Mouse (Mus musculus) intestine, embryonic 14.5 days (tissue): ENCODE results near the gene Grsf1. TPM values are rescaled to one million over a fixed set of nuclear protein-coding genes. Genes with fewer than 3 reads are reported as not detected.
A peak's percentile ranks its signal among the peaks of the same experiment; 100 is the strongest.

Source experiments
- ATAC-seq: fragments of 200-750 bp; cut with Nextera tagmentation; replicated peaks from 2 replicates; pipeline ENCODE4 v1.8.0; 2017; ENCODE audit warnings: low read depth, moderate number of reproducible peaks, moderate TSS enrichment, moderate library complexity; ENCODE audit not compliant: low FRiP score, low TSS enrichment
- DNase-seq: peaks from one replicate; pipeline ENCODE4 v3.0.0-alpha.2; 2018; ENCODE audit warnings: low spot score
- H3K27ac ChIP-seq: fragments of 300-500 bp; sonication (generic); 2 replicates; pipeline ENCODE4 v1.5.1; 2014; ENCODE audit warnings: low read depth, mild to moderate bottlenecking, control low read depth
- H3K27me3 ChIP-seq: fragments of 300-500 bp; sonication (generic); replicated peaks from 2 replicates; pipeline ENCODE4 v1.6.1; 2014; ENCODE audit warnings: low read length, control low read depth; ENCODE audit not compliant: control insufficient read depth, insufficient read depth
- H3K36me3 ChIP-seq: fragments of 300-500 bp; sonication (generic); 2 replicates; pipeline ENCODE4 v1.6.1; 2014; ENCODE audit warnings: low read length, control low read depth; ENCODE audit not compliant: control insufficient read depth, insufficient read depth
- H3K4me1 ChIP-seq: fragments of 300-500 bp; sonication (generic); replicated peaks from 2 replicates; pipeline ENCODE4 v1.6.1; 2014; ENCODE audit warnings: low read length, control low read depth, mixed read lengths; ENCODE audit not compliant: control insufficient read depth, insufficient read depth
- H3K4me2 ChIP-seq: fragments of 300-500 bp; sonication (generic); 2 replicates; pipeline ENCODE4 v1.6.1; 2014; ENCODE audit warnings: low read length
- H3K4me3 ChIP-seq: fragments of 300-500 bp; sonication (generic); 2 replicates; pipeline ENCODE4 v1.5.1; 2014; ENCODE audit warnings: low read depth, low read length, control low read depth, mixed read lengths
- H3K9ac ChIP-seq: fragments of 300-500 bp; sonication (generic); 2 replicates; pipeline ENCODE4 v1.6.1; 2014; ENCODE audit warnings: mild to moderate bottlenecking, low read length
- H3K9me3 ChIP-seq: fragments of 300-500 bp; sonication (generic); 2 replicates; pipeline ENCODE4 v1.6.1; 2016; ENCODE audit warnings: low read length, control low read depth; ENCODE audit not compliant: control insufficient read depth
- WGBS: fragments of 180-500 bp; shearing (Covaris S2); extraction: QIAGEN DNeasy Blood & Tissue Kit; methylation state at CpG from one replicate; pipeline ENCODE4 v1.1.7; 2014; 5-methylcytosine and 5-hydroxymethylcytosine counted together
- polyA plus RNA-seq: library from polyadenylated mRNA; unstranded; fragments of >200 nt; fragmentation: Nextera tagmentation; extraction: Ambion mirVana; gene quantifications from 2 replicates; pipeline ENCODE4 v1.2.1, GENCODE M21; 2014

The Grsf1 gene
- polyA plus RNA-seq, 1 experiment from 2014 or later: 59.5 TPM

GRCm38 (mm10) chr5:88691506-88692095, 15.6 kb upstream of the Grsf1 start:
- Histone ChIP-seq H3K27ac (no peak overlapping the region), H3K4me3 (no peak overlapping the region), H3K27me3 (no peaks in the 10 kb centered on the region), H3K4me2 (no peak overlapping the region), H3K4me1 (0 out of 2 replicates have a peak, but pooled peaks cover 6% of the 10 kb centered on the region), H3K36me3 (no peaks in the 10 kb centered on the region), H3K9ac (no peak overlapping the region), H3K9me3 (no peaks in the 10 kb centered on the region)
- WGBS: 58% methylated on average over 6 of the region's 6 CpGs
- ATAC-seq (no peak), DNase-seq (no peak)

GRCm38 (mm10) chr5:88690681-88691505, 14.9 kb upstream of the Grsf1 start:
- no peaks in the 10 kb centered on the region; the same call in 1 of the 2 replicates for H3K27me3 ChIP-seq
- no peak overlapping the region for H3K27ac ChIP-seq
- WGBS: 29% methylated on average over 10 of the region's 10 CpGs
- no peaks in the 10 kb centered on the region for H3K36me3 ChIP-seq
- no peak overlapping the region for H3K4me2 ChIP-seq
- H3K9ac ChIP-seq: no peak overlapping the region
- no peak for ATAC-seq
- no peak overlapping the region for H3K4me3 ChIP-seq
- DNase-seq: no peak
- H3K9me3 ChIP-seq: no peaks in the 10 kb centered on the region
- 0 out of 2 replicates have a peak, but pooled peaks cover 6% of the 10 kb centered on the region for H3K4me1 ChIP-seq

GRCm38 (mm10) chr5:88689279-88689938, 13.4 kb upstream of the Grsf1 start:
- no peak for ATAC-seq
- H3K9me3 ChIP-seq: no peaks in the 10 kb centered on the region
- H3K36me3 ChIP-seq: no peaks in the 10 kb centered on the region
- 0 out of 2 replicates have a peak, but pooled peaks cover 6% of the 10 kb centered on the region for H3K4me1 ChIP-seq
- no peak overlapping the region for H3K9ac ChIP-seq
- no peaks in the 10 kb centered on the region; the same call in 1 of the 2 replicates for H3K27me3 ChIP-seq
- H3K27ac ChIP-seq: no peak overlapping the region
- H3K4me2 ChIP-seq: no peak overlapping the region
- 77% methylated on average over 3 of the region's 3 CpGs for WGBS
- no peak for DNase-seq
- H3K4me3 ChIP-seq: no peak overlapping the region

- H3K4me1 ChIP-seq: 0 out of 2 replicates have a peak, but pooled peaks cover 6% of the 10 kb centered on the region
- peak; percentile 59 for DNase-seq
- no peaks in the 10 kb centered on the region; the same call in 1 of the 2 replicates for H3K27me3 ChIP-seq
- H3K36me3 ChIP-seq: no peaks in the 10 kb centered on the region
- no peaks in the 10 kb centered on the region for H3K9me3 ChIP-seq
- H3K9ac ChIP-seq: no peak overlapping the region
- H3K4me3 ChIP-seq: no peak overlapping the region
- H3K4me2 ChIP-seq: no peak overlapping the region
- H3K27ac ChIP-seq: no peak overlapping the region
- WGBS: 64% methylated on average over 15 of the region's 15 CpGs
- ATAC-seq: 0 out of 2 replicates have a peak, but pooled peaks have one; percentile 48
Measured at GRCm38 (mm10) chr5:88688583-88689187, 12.7 kb upstream of the Grsf1 start.

DNA sequence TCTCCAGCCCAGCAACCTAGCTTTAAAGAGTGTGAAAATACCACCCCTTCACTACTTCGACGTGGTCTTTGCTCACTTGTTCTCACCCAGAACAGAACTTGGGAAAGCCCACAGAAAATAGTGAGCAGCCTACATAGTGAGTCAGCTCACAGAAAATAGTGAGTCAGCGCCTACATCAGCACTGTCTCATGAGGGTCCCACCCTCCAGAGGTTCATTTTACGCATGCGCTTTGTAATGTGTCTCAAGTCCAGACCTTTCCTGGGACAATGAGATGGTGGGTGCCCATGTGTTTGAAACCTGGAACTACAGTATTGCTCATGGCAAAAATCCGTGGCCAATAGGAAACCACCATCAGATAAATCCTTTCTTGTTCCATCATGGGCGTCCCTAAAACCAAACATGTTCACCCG, 12.0 kb upstream of the Grsf1 start:
- no peaks in the 10 kb centered on the region for H3K36me3 ChIP-seq
- no peak for DNase-seq
- no peak overlapping the region for H3K9ac ChIP-seq
- no peak overlapping the region for H3K27ac ChIP-seq
- H3K4me3 ChIP-seq: no peak overlapping the region
- ATAC-seq: no peak
- no peak overlapping the region for H3K4me2 ChIP-seq
- no peaks in the 10 kb centered on the region for H3K9me3 ChIP-seq
- 0 out of 2 replicates have a peak, but pooled peaks cover 6% of the 10 kb centered on the region for H3K4me1 ChIP-seq
- H3K27me3 ChIP-seq: no peaks in the 10 kb centered on the region; the same call in 1 of the 2 replicates
- 83% methylated on average over 8 of the region's 8 CpGs for WGBS

- Histone ChIP-seq H3K27ac (no peak overlapping the region), H3K9me3 (no peaks in the 10 kb centered on the region), H3K4me2 (no peak overlapping the region), H3K9ac (no peak overlapping the region), H3K36me3 (no peaks in the 10 kb centered on the region), H3K4me1 (no peaks in the 10 kb centered on the region), H3K4me3 (no peak overlapping the region), H3K27me3 (no peaks in the 10 kb centered on the region; the same call in 1 of the 2 replicates)
- no peak for ATAC-seq
- DNase-seq: no peak
- WGBS: 62% methylated on average over 6 of the region's 6 CpGs
Measured at GRCm38 (mm10) chr5:88685745-88686299, 9.9 kb upstream of the Grsf1 start.

DNA sequence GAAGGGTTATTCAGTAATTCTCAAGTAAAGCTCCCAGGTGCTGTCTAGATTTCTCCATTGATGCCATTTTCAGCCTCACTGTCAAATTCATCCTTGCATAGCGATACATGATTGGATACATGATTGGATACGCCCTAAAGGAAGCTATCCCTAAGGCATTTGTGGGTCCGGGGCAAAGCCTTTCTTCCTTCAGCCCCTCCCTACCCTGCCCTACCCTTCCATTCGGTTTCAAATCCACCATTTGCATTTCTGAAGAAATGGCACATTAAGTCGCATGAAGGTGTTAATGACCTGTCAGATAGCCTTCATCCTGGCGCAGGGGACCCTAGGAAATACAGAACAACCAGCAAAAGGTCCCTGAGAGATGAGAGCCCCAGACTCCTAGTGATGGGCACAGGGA, 9.3 kb upstream of the Grsf1 start:
- H3K9ac ChIP-seq: no peak overlapping the region
- no peaks in the 10 kb centered on the region for H3K36me3 ChIP-seq
- no peak overlapping the region for H3K27ac ChIP-seq
- no peak overlapping the region for H3K4me2 ChIP-seq
- no peak overlapping the region for H3K4me3 ChIP-seq
- ATAC-seq: no peak
- 16% methylated on average over 6 of the region's 6 CpGs for WGBS
- no peak for DNase-seq
- no peaks in the 10 kb centered on the region; the same call in 1 of the 2 replicates for H3K27me3 ChIP-seq
- no peaks in the 10 kb centered on the region for H3K9me3 ChIP-seq
- no peaks in the 10 kb centered on the region for H3K4me1 ChIP-seq

GRCm38 (mm10) chr5:88684226-88684625, 8.3 kb upstream of the Grsf1 start:
- WGBS: 11% methylated on average over 3 of the region's 3 CpGs
- H3K27me3 ChIP-seq: no peaks in the 10 kb centered on the region; the same call in 1 of the 2 replicates
- no peak overlapping the region for H3K4me2 ChIP-seq
- H3K27ac ChIP-seq: no peak overlapping the region
- DNase-seq: no peak
- no peak overlapping the region for H3K4me3 ChIP-seq
- H3K4me1 ChIP-seq: no peaks in the 10 kb centered on the region
- H3K36me3 ChIP-seq: no peaks in the 10 kb centered on the region
- no peak overlapping the region for H3K9ac ChIP-seq
- no peaks in the 10 kb centered on the region for H3K9me3 ChIP-seq
- ATAC-seq: no peak
